Mouse (Mus musculus) forebrain, embryonic 16.5 days (tissue): ENCODE measurements around the gene Cdc25a. TPM values are rescaled to one million over a fixed set of nuclear protein-coding genes. Genes with fewer than 3 reads are reported as not detected.

Source experiments
- ATAC-seq: fragments of 200-750 bp; cut with Nextera tagmentation; 2 replicates; pipeline ENCODE4 v1.8.0; 2017; ENCODE audit warnings: mild to moderate bottlenecking, moderate library complexity
- H3K27ac ChIP-seq: fragments of 300-500 bp; sonication (generic); 2 replicates; pipeline ENCODE4 v1.5.1; 2014; ENCODE audit warnings: low read length, control low read depth
- H3K27me3 ChIP-seq: fragments of 300-500 bp; sonication (generic); replicated peaks from 2 replicates; pipeline ENCODE4 v1.6.1; 2014; ENCODE audit warnings: low read length; ENCODE audit not compliant: control insufficient read depth, insufficient read depth
- H3K36me3 ChIP-seq: fragments of 300-500 bp; sonication (generic); 2 replicates; pipeline ENCODE4 v1.6.1; 2014; ENCODE audit not compliant: control insufficient read depth, insufficient read depth
- H3K4me1 ChIP-seq: fragments of 300-500 bp; sonication (generic); replicated peaks from 2 replicates; pipeline ENCODE4 v1.6.1; 2014; ENCODE audit warnings: low read length; ENCODE audit not compliant: control insufficient read depth, insufficient read depth
- H3K4me2 ChIP-seq: fragments of 300-500 bp; sonication (generic); 2 replicates; pipeline ENCODE4 v1.6.1; 2014; ENCODE audit warnings: mild to moderate bottlenecking, low read length, control low read depth
- H3K4me3 ChIP-seq: fragments of 300-500 bp; sonication (generic); replicated peaks from 2 replicates; pipeline ENCODE4 v1.5.1; 2014; ENCODE audit warnings: mild to moderate bottlenecking, low read length, control low read depth
- H3K9ac ChIP-seq: fragments of 300-500 bp; sonication (generic); replicated peaks from 2 replicates; pipeline ENCODE4 v1.6.1; 2014; ENCODE audit warnings: low read depth, low read length, control low read depth
- H3K9me3 ChIP-seq: fragments of 300-500 bp; sonication (generic); 2 replicates; pipeline ENCODE4 v1.6.1; 2016; ENCODE audit warnings: low read length; ENCODE audit not compliant: control insufficient read depth
- WGBS: fragments of 180-500 bp; shearing (Covaris S2); extraction: QIAGEN DNeasy Blood & Tissue Kit; methylation state at CpG from one replicate; pipeline ENCODE4 v1.1.7; 2014; 5-methylcytosine and 5-hydroxymethylcytosine counted together
- polyA plus RNA-seq: library from polyadenylated mRNA; unstranded; fragments of >200 nt; fragmentation: Nextera tagmentation; extraction: Ambion mirVana; gene quantifications from 2 replicates; pipeline ENCODE4 v1.2.1, GENCODE M21; 2015

The Cdc25a gene
- polyA plus RNA-seq, 1 experiment from 2014 or later = 16.1 TPM

DNA sequence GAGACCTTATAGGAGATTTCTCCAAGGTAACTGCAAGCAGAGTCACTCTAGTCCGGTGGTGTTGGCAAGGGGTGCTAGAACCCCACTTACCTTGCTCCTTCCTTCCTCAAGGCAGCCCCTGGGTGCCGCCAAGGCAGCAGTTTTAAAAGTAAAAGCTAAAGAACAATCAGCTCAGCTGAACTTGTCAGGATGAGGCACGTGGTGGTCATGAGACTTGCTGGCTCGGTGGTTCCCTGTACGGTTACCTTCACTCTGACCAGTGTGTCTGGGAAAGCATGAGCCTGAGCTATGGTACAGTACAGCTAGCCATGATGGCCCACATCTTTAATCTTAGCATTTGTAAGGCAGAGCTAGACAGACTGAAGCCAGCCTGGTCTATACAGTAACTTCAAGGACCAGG, 11.9 kb downstream of the Cdc25a start:
- Histone ChIP-seq H3K36me3 (peaks cover 65% of the 10 kb centered on the region), H3K9me3 (no peaks in the 10 kb centered on the region), H3K4me3 (no peak overlapping the region), H3K9ac (no peak overlapping the region), H3K4me2 (no peak overlapping the region), H3K27me3 (no peaks in the 10 kb centered on the region), H3K4me1 (no peaks in the 10 kb centered on the region), H3K27ac (no peak overlapping the region)
- WGBS = 92% methylated on average over 5 of the region's 5 CpGs
- ATAC-seq = no peak

GRCm38 (mm10) chr9:109891501-109891900, 16.1 kb downstream of the Cdc25a start:
- Histone ChIP-seq H3K4me1 (0 out of 2 replicates have a peak, but pooled peaks cover 4% of the 10 kb centered on the region), H3K4me2 (no peak overlapping the region), H3K4me3 (no peak overlapping the region), H3K9ac (no peak overlapping the region), H3K36me3 (peaks cover 49% of the 10 kb centered on the region), H3K9me3 (no peaks in the 10 kb centered on the region), H3K27me3 (no peaks in the 10 kb centered on the region), H3K27ac (no peak overlapping the region)
- WGBS = 93% methylated on average over 8 of the region's 8 CpGs
- no peak for ATAC-seq

- Histone ChIP-seq H3K9ac (no peak overlapping the region), H3K27ac (no peak overlapping the region), H3K9me3 (no peaks in the 10 kb centered on the region), H3K27me3 (no peaks in the 10 kb centered on the region), H3K36me3 (peaks cover 44% of the 10 kb centered on the region), H3K4me1 (0 out of 2 replicates have a peak, but pooled peaks cover 4% of the 10 kb centered on the region), H3K4me3 (no peak overlapping the region), H3K4me2 (no peak overlapping the region)
- 74% methylated on average over 5 of the region's 5 CpGs for WGBS
- ATAC-seq = peak; percentile 34
Observed at GRCm38 (mm10) chr9:109892651-109893250, 17.4 kb downstream of the Cdc25a start.

DNA sequence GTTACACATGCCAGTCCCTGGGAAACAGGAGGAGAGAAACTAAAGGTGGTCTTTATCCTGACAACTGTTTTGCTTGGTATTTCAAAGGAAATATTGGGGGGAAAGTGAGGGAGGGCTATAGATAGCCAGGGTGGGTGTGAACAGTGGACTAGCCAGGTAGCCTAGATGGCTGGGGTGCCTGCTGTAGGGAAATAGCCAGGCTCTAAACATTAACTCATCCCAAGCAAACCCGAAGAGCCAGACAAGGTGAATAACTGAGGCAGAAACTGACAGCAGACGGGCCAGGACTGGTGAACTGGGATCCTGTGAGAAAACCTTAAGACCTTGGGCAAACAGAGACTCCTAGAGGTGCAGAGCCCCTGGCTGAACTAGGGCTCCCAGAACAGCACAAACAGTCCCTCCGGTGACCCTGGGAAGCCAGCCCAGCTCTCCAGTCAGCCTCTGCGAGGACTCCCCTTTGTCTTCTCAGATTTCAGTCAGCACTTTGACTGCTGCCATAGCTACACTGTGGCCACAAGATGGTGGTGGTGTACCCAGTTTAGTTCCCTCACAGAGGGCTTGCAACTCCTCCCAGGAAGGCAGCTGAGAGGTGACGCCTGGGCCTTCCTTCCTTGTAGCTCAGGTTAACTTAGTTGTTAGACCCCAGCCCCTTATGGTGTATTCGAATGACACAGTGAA, 19.2 kb downstream of the Cdc25a start:
- Histone ChIP-seq H3K9me3 (no peaks in the 10 kb centered on the region), H3K27ac (peak overlapping the region; percentile 82), H3K36me3 (peaks cover 32% of the 10 kb centered on the region), H3K4me1 (0 out of 2 replicates have a peak, but pooled peaks cover 4% of the 10 kb centered on the region), H3K9ac (peak overlapping the region; percentile 59), H3K4me2 (no peak overlapping the region), H3K27me3 (no peaks in the 10 kb centered on the region), H3K4me3 (no peak overlapping the region)
- 38% methylated on average over 6 of the region's 6 CpGs for WGBS
- ATAC-seq = peak; percentile 94

DNA sequence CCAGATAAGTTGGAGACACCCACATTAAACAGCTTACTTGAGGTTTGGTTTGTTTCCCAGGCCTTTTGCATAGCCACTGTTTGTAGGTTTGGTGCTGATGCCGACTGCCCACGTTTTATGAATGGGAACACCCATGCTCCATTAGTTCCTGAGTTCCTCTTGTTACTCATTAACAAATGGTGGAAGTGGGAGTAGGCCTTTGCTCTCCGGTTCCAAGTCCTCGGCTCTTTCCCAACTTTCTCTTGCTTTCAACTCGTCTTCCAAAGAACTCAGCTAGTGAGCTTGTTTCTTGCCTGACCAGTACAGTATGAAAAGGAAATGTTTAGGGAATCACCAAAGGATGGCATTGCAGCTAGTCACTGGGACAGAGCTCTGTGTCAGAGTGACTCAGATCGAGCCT, 20.2 kb downstream of the Cdc25a start:
- 0 out of 2 replicates have a peak, but pooled peaks cover 4% of the 10 kb centered on the region for H3K4me1 ChIP-seq
- H3K4me2 ChIP-seq = no peak overlapping the region
- WGBS = 80% methylated on average over 6 of the region's 6 CpGs
- no peak overlapping the region for H3K9ac ChIP-seq
- ATAC-seq = no peak
- no peak overlapping the region for H3K27ac ChIP-seq
- no peaks in the 10 kb centered on the region for H3K9me3 ChIP-seq
- H3K27me3 ChIP-seq = no peaks in the 10 kb centered on the region
- peaks cover 21% of the 10 kb centered on the region for H3K36me3 ChIP-seq
- no peak overlapping the region for H3K4me3 ChIP-seq

DNA sequence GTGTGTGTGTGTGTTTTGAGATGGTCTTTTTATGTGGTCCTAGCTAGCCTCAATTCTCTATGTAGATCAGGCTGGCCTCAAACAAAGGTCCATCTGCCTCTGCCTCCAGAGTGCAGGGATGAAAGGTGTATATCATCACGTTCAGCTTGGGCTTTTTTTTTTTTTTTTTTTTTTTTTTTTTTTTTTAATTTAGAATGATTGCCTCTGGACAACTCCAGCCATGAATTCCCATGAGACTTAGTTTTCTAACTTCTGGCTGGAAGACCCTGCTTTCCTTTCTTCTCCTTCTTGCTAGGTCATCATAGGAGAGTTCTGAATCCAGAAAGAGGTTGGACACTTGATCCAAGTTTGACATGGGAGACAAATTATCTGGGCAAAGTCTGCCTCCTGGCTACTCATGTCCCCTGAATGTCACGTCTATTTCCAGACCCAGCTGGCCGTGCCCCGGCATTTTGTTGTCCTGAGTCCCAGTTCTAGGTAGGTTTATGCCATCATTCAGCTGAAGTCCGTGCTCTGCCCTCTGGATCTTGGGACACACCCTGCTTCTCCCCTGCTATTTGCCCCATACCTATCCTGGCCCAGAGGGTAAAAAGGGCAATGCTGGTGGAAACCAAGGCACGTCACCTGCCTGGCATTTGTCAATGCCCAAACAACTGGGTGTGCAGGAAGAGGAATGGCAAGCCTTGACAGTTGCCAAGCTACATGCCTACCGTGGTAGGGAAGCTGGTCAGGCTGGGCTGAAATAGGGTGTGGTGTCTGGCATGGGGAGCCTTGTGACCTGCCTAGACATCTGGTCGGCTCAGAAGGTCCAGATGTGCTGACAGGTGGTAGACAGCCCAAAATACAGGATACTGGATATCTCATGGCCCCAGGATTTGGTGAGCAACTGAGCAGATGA, 21.1 kb downstream of the Cdc25a start:
- Histone ChIP-seq H3K4me2 (no peak overlapping the region), H3K4me3 (no peak overlapping the region), H3K27me3 (no peaks in the 10 kb centered on the region), H3K27ac (no peak overlapping the region), H3K9me3 (no peaks in the 10 kb centered on the region), H3K9ac (no peak overlapping the region), H3K4me1 (0 out of 2 replicates have a peak, but pooled peaks cover 4% of the 10 kb centered on the region), H3K36me3 (peaks cover 14% of the 10 kb centered on the region)
- 83% methylated on average over 8 of the region's 8 CpGs for WGBS
- no peak for ATAC-seq

DNA sequence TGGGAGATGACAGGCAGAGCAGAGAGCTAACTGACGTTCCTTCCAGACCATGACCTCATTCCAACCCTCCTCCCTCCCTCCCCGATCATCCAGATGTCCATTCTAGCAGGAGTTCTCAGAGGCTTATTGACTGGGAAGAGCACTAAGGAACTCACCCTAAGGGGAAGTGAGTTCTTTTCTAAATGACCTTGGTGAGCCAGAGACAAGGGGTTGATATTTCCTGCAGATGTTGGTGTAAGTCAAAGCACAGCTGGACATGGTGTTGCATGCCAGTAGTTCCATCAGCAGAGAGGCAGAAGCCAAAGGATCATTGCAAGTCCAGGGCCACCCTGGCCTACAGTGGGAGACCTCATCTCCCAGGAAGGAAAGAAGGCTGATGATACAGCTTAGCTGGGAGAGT, 22.6 kb downstream of the Cdc25a start:
- H3K4me3 ChIP-seq = no peak overlapping the region
- WGBS = 67% methylated on average over 2 of the region's 2 CpGs
- 0 out of 2 replicates have a peak, but pooled peaks cover 4% of the 10 kb centered on the region for H3K4me1 ChIP-seq
- H3K27me3 ChIP-seq = no peaks in the 10 kb centered on the region
- H3K9me3 ChIP-seq = no peaks in the 10 kb centered on the region
- no peak for ATAC-seq
- peaks cover 4% of the 10 kb centered on the region; the same call in 1 of the 2 replicates for H3K36me3 ChIP-seq
- no peak overlapping the region for H3K27ac ChIP-seq
- no peak overlapping the region for H3K4me2 ChIP-seq
- no peak overlapping the region for H3K9ac ChIP-seq

DNA sequence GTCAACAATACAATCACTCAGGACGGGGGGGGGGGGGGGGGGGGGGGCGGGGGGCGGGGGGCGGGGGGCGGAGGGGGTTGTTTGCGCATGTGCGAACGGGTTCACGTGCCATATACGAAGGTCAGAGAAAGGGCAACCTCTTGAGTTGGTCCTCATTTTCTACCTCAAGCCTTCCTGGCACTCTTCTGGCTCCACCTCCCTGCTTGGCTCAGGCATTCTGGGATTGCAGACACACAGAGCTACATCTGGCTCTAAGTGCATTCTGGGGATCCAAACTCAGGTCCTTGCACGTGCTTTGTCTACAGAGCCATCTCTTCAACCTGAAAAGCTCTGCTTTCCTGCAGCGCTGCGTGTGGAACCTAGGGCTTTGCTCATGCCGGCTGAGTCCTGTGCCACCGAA, 24.0 kb downstream of the Cdc25a start:
- Histone ChIP-seq H3K9ac (no peak overlapping the region), H3K9me3 (no peaks in the 10 kb centered on the region), H3K27me3 (no peaks in the 10 kb centered on the region), H3K4me1 (0 out of 2 replicates have a peak, but pooled peaks cover 3% of the 10 kb centered on the region), H3K36me3 (no peaks in the 10 kb centered on the region), H3K4me3 (no peak overlapping the region), H3K4me2 (no peak overlapping the region), H3K27ac (no peak overlapping the region)
- ATAC-seq = no peak
- WGBS = 71% methylated on average over 10 of the region's 15 CpGs

DNA sequence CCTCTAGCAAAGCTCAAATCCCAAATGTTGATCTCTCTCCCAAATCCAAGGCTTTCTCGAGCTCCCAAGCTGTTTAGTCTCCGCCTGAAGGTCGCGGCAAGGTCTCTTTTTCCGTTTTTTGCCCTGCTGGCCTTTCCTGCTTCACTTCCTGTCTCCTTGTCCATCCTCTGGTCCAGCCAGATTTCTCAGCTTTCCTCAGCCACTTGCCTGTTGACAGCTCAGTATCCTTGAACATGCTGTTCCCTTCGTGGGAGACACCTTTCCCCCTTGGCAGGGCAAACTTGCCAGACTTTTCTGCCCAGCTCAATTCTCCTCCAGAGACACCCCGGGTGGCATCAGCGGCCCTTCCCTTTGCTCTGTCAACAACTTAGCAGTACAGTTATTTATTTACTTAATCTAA, 24.4 kb downstream of the Cdc25a start:
- no peaks in the 10 kb centered on the region for H3K27me3 ChIP-seq
- no peaks in the 10 kb centered on the region for H3K4me1 ChIP-seq
- H3K9me3 ChIP-seq = no peaks in the 10 kb centered on the region
- H3K4me3 ChIP-seq = no peak overlapping the region
- no peaks in the 10 kb centered on the region for H3K36me3 ChIP-seq
- H3K4me2 ChIP-seq = no peak overlapping the region
- H3K9ac ChIP-seq = no peak overlapping the region
- no peak for ATAC-seq
- WGBS = 77% methylated on average over 8 of the region's 8 CpGs
- H3K27ac ChIP-seq = no peak overlapping the region
